Mouse (Mus musculus) intestine, embryonic 14.5 days (tissue): ENCODE measurements around the gene Nfib. TPM values are rescaled to one million over a fixed set of nuclear protein-coding genes. Genes with fewer than 3 reads are reported as not detected.
A peak's percentile ranks its signal among the peaks of the same experiment; 100 is the strongest.

Experiments used
- ATAC-seq: fragments of 200-750 bp; cut with Nextera tagmentation; replicated peaks from 2 replicates; pipeline ENCODE4 v1.8.0; 2017; ENCODE audit warnings: low read depth, moderate number of reproducible peaks, moderate TSS enrichment, moderate library complexity; ENCODE audit not compliant: low FRiP score, low TSS enrichment
- DNase-seq: peaks from one replicate; pipeline ENCODE4 v3.0.0-alpha.2; 2018; ENCODE audit warnings: low spot score
- H3K27ac ChIP-seq: fragments of 300-500 bp; sonication (generic); 2 replicates; pipeline ENCODE4 v1.5.1; 2014; ENCODE audit warnings: low read depth, mild to moderate bottlenecking, control low read depth
- H3K27me3 ChIP-seq: fragments of 300-500 bp; sonication (generic); replicated peaks from 2 replicates; pipeline ENCODE4 v1.6.1; 2014; ENCODE audit warnings: low read length, control low read depth; ENCODE audit not compliant: control insufficient read depth, insufficient read depth
- H3K36me3 ChIP-seq: fragments of 300-500 bp; sonication (generic); 2 replicates; pipeline ENCODE4 v1.6.1; 2014; ENCODE audit warnings: low read length, control low read depth; ENCODE audit not compliant: control insufficient read depth, insufficient read depth
- H3K4me1 ChIP-seq: fragments of 300-500 bp; sonication (generic); replicated peaks from 2 replicates; pipeline ENCODE4 v1.6.1; 2014; ENCODE audit warnings: low read length, control low read depth, mixed read lengths; ENCODE audit not compliant: control insufficient read depth, insufficient read depth
- H3K4me2 ChIP-seq: fragments of 300-500 bp; sonication (generic); 2 replicates; pipeline ENCODE4 v1.6.1; 2014; ENCODE audit warnings: low read length
- H3K4me3 ChIP-seq: fragments of 300-500 bp; sonication (generic); 2 replicates; pipeline ENCODE4 v1.5.1; 2014; ENCODE audit warnings: low read depth, low read length, control low read depth, mixed read lengths
- H3K9ac ChIP-seq: fragments of 300-500 bp; sonication (generic); 2 replicates; pipeline ENCODE4 v1.6.1; 2014; ENCODE audit warnings: mild to moderate bottlenecking, low read length
- H3K9me3 ChIP-seq: fragments of 300-500 bp; sonication (generic); 2 replicates; pipeline ENCODE4 v1.6.1; 2016; ENCODE audit warnings: low read length, control low read depth; ENCODE audit not compliant: control insufficient read depth
- WGBS: fragments of 180-500 bp; shearing (Covaris S2); extraction: QIAGEN DNeasy Blood & Tissue Kit; methylation state at CpG from one replicate; pipeline ENCODE4 v1.1.7; 2014; 5-methylcytosine and 5-hydroxymethylcytosine counted together
- polyA plus RNA-seq: library from polyadenylated mRNA; unstranded; fragments of >200 nt; fragmentation: Nextera tagmentation; extraction: Ambion mirVana; gene quantifications from 2 replicates; pipeline ENCODE4 v1.2.1, GENCODE M21; 2014

The Nfib gene
- polyA plus RNA-seq, 1 experiment from 2014 or later: 61.7 TPM

GRCm38 (mm10) chr4:82509166-82509767 lies 196.3 kb downstream of the Nfib start:
- H3K27ac ChIP-seq: peak overlapping the region; percentile 100
- ATAC-seq: no peak
- WGBS: 29% methylated on average over 2 of the region's 2 CpGs
- peaks cover 53% of the 10 kb centered on the region for H3K4me1 ChIP-seq
- no peaks in the 10 kb centered on the region for H3K36me3 ChIP-seq
- H3K9me3 ChIP-seq: no peaks in the 10 kb centered on the region
- no peaks in the 10 kb centered on the region for H3K27me3 ChIP-seq
- no peak for DNase-seq
- H3K4me3 ChIP-seq: no peak overlapping the region
- peak overlapping the region; percentile 91 for H3K4me2 ChIP-seq
- H3K9ac ChIP-seq: 0 out of 2 replicates have a peak overlapping the region, but pooled peaks have one; percentile 90

GRCm38 (mm10) chr4:82508281-82508687 lies 197.3 kb downstream of the Nfib start:
- Histone ChIP-seq H3K4me3 (peak overlapping the region; percentile 94; the same call in 1 of the 2 replicates), H3K9me3 (no peaks in the 10 kb centered on the region), H3K4me1 (peaks cover 53% of the 10 kb centered on the region), H3K27me3 (no peaks in the 10 kb centered on the region), H3K36me3 (no peaks in the 10 kb centered on the region), H3K4me2 (peak overlapping the region; percentile 91), H3K9ac (peak overlapping the region; percentile 90), H3K27ac (peak overlapping the region; percentile 100)
- DNase-seq (no peak), ATAC-seq (no peak)
- WGBS: 10% methylated on average over 7 of the region's 7 CpGs

DNA sequence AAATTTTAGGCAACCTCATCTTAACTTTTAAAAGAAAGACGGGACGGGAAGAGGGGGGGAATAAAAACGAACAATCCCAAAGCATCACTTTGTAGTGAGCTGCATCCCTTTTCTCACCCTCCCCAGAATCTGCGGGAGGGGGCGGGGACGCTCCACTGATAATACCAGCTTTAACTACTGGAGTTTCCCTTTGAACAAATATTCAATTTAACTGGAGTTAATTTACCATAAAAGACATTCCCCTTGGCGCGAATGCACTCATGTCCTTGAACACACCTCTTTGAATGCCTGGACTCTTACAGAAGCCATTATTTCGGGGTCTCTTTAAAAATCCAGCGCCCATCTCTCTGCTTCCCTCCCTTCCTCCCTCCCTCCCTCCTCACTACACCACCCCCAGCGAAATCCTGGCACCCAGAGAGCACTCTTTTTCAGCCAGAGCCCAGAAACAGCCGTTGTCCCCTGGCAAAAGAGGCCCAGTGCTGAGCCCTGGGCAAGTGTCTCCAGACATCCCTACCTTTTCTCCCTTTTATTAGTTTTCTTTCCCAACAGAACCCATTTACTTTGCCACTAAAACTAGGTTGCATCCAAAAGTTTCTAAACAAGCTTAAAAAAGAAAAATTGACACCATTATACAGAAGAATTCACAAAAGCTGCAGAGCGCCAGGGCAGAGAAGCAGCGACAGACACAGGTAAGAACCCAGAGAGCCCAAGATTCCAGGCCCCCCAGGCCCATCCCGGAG lies 197.8 kb downstream of the Nfib start:
- H3K9me3 ChIP-seq: no peaks in the 10 kb centered on the region
- no peak for DNase-seq
- H3K9ac ChIP-seq: peak overlapping the region; percentile 90
- 8% methylated on average over 15 of the region's 15 CpGs for WGBS
- peak overlapping the region; percentile 94 for H3K4me3 ChIP-seq
- H3K4me2 ChIP-seq: peak overlapping the region; percentile 91
- H3K27me3 ChIP-seq: no peaks in the 10 kb centered on the region
- H3K36me3 ChIP-seq: no peaks in the 10 kb centered on the region
- ATAC-seq: no peak
- peaks cover 52% of the 10 kb centered on the region for H3K4me1 ChIP-seq
- peak overlapping the region; percentile 100 for H3K27ac ChIP-seq

- under 1% methylated on average over 29 of the region's 30 CpGs for WGBS
These were observed 198.7 kb downstream of the Nfib start for GRCm38 (mm10) chr4:82506731-82507331.

DNA sequence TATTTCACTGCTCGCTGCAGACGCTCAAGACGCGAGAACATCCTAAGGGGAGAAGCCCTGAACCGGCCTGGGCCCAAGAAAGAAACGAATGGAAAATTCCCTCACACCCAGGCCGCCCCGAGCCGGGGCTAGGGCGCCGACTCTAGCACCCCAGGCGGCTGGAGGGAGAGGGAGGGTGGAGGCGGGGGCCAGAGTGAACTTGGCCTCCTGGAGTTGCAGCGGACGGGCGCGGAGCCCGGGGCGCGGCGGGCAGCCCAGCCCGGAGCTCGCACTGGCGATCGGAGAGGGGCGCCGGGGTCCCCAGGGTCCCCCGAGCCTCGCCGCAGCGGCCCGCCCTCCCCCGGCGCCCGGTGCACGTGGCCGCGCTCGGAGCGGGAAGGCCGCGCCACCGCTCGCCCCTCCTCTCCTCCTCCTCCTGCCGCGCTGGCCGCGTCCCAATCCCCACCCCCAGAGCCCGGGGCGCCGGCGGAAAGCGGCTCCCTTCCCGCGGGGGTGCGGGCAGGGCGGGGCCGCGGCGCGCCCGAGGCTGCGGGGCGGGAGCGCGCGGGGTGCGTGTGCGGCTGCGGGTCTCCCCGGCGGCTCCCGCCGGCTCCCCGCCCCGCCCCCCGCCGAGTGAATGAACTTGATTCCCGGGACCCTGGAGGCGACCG lies 199.3 kb downstream of the Nfib start:
- H3K4me1 ChIP-seq: peaks cover 41% of the 10 kb centered on the region
- H3K4me3 ChIP-seq: peak overlapping the region; percentile 94
- peak overlapping the region; percentile 91 for H3K4me2 ChIP-seq
- 0% methylated on average over 45 of the region's 81 CpGs for WGBS
- peak overlapping the region; percentile 90 for H3K9ac ChIP-seq
- H3K36me3 ChIP-seq: no peaks in the 10 kb centered on the region
- DNase-seq (peak; percentile 87), ATAC-seq (peak; percentile 73)
- H3K27ac ChIP-seq: peak overlapping the region; percentile 100
- no peaks in the 10 kb centered on the region for H3K27me3 ChIP-seq
- H3K9me3 ChIP-seq: no peaks in the 10 kb centered on the region

More at GRCm38 (mm10) chr4:82506731-82507331, 198.7 kb downstream of the Nfib start:
- H3K4me2 ChIP-seq: peak overlapping the region; percentile 91
- ATAC-seq (peak; percentile 56), DNase-seq (peak; percentile 89)
- H3K9me3 ChIP-seq: no peaks in the 10 kb centered on the region
- peak overlapping the region; percentile 94 for H3K4me3 ChIP-seq
- H3K36me3 ChIP-seq: no peaks in the 10 kb centered on the region
- peaks cover 43% of the 10 kb centered on the region for H3K4me1 ChIP-seq
- H3K27me3 ChIP-seq: no peaks in the 10 kb centered on the region
- peak overlapping the region; percentile 100 for H3K27ac ChIP-seq
- peak overlapping the region; percentile 90 for H3K9ac ChIP-seq

DNA sequence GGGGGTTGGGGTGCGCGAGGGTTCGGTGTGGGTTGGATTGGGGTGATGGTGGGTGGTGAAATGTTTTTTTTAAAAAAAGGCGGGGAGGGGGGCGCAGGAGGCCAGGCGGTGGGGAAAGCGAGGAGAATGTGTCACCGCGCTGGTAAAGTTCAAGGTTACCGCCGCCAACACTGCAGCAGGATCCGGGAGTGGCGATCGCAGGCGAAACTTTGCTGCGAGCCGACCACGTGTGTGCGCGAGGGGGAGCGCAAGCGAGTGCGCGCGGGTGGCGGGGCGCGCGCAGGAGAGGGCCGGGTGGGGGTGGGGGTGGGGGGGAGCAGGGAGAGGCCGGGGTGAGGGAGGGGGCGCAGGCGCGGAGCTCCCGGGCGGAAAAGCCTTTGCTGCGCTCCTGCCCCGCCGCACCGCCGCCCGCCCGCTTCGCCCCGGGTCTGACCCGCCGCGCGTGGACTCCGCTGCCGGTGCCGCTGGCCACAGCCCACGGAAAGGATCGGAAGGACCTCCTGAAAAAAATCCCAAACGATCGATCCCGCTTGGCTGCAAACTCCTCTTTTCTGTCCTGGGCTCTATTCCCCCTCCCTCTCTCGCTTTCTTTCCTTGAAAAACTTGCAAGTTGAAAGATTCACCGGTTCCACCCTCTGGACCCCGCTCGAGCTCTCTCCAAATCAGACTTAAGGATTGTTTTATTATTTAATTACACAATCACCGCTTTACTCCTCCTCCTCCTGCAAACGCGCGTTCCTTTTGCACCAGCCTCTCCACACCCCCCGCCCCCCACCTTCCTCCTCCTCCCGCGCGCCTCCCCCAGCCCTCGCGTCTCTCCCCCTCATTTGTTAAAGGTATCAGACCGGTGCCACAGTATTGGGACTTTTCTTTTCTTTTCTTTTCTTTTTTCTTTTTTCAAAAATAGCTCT lies 200.2 kb downstream of the Nfib start:
- Histone ChIP-seq H3K27me3 (no peaks in the 10 kb centered on the region), H3K36me3 (no peaks in the 10 kb centered on the region), H3K4me1 (peaks cover 39% of the 10 kb centered on the region), H3K9ac (peak overlapping the region; percentile 90), H3K27ac (peak overlapping the region; percentile 100), H3K4me2 (peak overlapping the region; percentile 91), H3K9me3 (no peaks in the 10 kb centered on the region), H3K4me3 (peak overlapping the region; percentile 94)
- DNase-seq (peak; percentile 92), ATAC-seq (peak; percentile 63)
- WGBS: under 1% methylated on average over 39 of the region's 72 CpGs

DNA sequence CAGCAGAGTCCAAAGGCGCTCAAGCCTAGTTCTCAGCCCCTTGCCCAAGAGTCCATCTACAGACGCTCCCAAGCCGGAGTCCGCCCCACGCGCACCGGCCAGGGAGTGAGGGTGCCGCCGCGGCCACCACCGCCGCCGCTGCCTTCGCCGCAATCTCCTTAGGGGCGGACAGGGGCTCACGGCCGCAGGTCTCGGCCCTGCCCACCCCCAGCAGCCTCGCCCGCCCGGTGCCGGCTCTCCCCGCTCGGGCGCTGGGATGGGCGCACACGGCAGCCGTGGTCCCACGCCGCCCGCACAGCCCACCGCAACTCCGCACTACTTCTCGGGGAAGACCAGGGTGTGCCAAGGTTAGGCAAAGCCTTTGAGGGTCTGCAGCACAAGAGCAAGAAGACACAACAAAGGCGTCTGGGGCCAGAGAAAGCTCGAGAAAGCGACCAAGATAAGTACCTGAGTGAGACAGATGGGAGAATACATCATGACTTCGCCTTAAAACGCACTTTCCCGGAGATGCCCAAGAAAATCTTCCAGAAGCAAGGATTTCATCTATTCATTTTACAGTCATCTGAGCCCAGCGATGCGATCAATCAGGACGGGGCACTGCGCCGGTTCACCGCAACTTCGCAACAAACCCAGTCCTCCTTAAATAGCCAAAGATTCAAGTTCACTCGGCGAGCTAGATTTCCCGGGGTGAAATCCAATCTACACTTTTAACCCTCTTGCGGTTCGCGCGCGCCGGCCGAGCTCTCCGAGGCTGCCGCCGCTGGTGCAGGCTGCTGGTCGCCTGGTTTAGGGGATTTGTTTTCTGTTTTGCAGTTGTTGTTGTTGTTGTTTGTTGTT lies 201.0 kb downstream of the Nfib start:
- H3K27ac ChIP-seq: peak overlapping the region; percentile 100
- no peak for ATAC-seq
- peak; percentile 80 for DNase-seq
- peak overlapping the region; percentile 90 for H3K9ac ChIP-seq
- H3K4me2 ChIP-seq: peak overlapping the region; percentile 91
- under 1% methylated on average over 62 of the region's 62 CpGs for WGBS
- peaks cover 40% of the 10 kb centered on the region for H3K4me1 ChIP-seq
- peak overlapping the region; percentile 94 for H3K4me3 ChIP-seq
- H3K36me3 ChIP-seq: no peaks in the 10 kb centered on the region
- no peaks in the 10 kb centered on the region for H3K9me3 ChIP-seq
- no peaks in the 10 kb centered on the region for H3K27me3 ChIP-seq
